Mouse (Mus musculus) lung, adult 2 months (tissue): Measurements from ENCODE around the gene Srebf1.

Experiments used
- CTCF ChIP-seq: fragments of 200-500 bp; IDR thresholded peaks from 2 replicates; pipeline ENCODE4 v1.5.1; 2011; ENCODE audit warnings: mild to moderate bottlenecking, low read length, control low read depth; ENCODE audit not compliant: insufficient read depth
- POLR2A ChIP-seq: fragments of 200-500 bp; IDR thresholded peaks from 2 replicates; pipeline ENCODE4 v1.6.1; 2011; ENCODE audit warnings: low read depth, mild to moderate bottlenecking, control low read depth, low read length, borderline replicate concordance; ENCODE audit errors: extremely low read depth

- TF ChIP-seq POLR2A (no peak), CTCF (no peak)
Measured at GRCm38 (mm10) chr11:60161146-60161874, 61.1 kb downstream of the Srebf1 start.
